34 mouse cellular contexts compared by ENCODE assay signal in genomic region chr3:108321671-108322070, GRCm38 (mm10). TPM values are rescaled to one million over a fixed set of nuclear protein-coding genes. Genes with fewer than 3 reads are reported as not detected.
DNase-seq lines count a peak whose midpoint lies in the region; ATAC-seq and TF ChIP-seq lines count a peak whose summit lies in the region.
"Had no signal": no experiment of that assay in that cellular context is flagged by ENCODE, and none has a peak within 500 bp of the region (broad histone marks: within the 10 kb centered on the region; RNA-seq: fewer than 3 reads in every experiment).

No protein-coding gene starts in this region.

- H3K4me2 ChIP-seq in embryonic facial prominence, embryonic 14.5 days (ENCODE audit: low read depth, low read length) = no peak overlapping the region
- H3K4me2 ChIP-seq: embryonic facial prominence, embryonic 15.5 days; heart, embryonic 15.5 days; limb, embryonic 15.5 days had no signal

- WGBS in embryonic facial prominence, embryonic 14.5 days = 74% methylated on average over 4 of the region's 4 CpGs
- 81% methylated on average over 4 of the region's 4 CpGs for WGBS in embryonic facial prominence, embryonic 10.5 days

- no peak for TF ChIP-seq CTCF in layer of hippocampus, adult 2 months (conservative IDR thresholded peaks at IDR 0.05)

- no peak for ATAC-seq in embryonic facial prominence, embryonic 14.5 days (ENCODE audit: low read depth)
- 0 out of 2 replicates have a peak, but pooled peaks have one; percentile 35 for ATAC-seq in megakaryocyte-erythroid progenitor cell, adult 5-6 weeks (replicated peaks; ENCODE audit: low FRiP score, low TSS enrichment, poor library complexity, severe bottlenecking)
- ATAC-seq: activated CD4-positive, CD25-positive, alpha-beta regulatory T cell, adult 4 months; CD4-positive, CD25-positive, alpha-beta regulatory T cell, adult 4 months; forebrain, embryonic 14.5 days; intestine, embryonic 16.5 days; midbrain, embryonic 16.5 days had no signal

- H3K27me3 ChIP-seq in embryonic facial prominence, embryonic 14.5 days (replicated peaks; ENCODE audit: control insufficient read depth, insufficient read depth, low read length) = no peaks in the 10 kb centered on the region
- H3K27me3 ChIP-seq in embryonic facial prominence, embryonic 10.5 days (replicated peaks; ENCODE audit: low read depth, poor library complexity, severe bottlenecking) = no peaks in the 10 kb centered on the region
- H3K27me3 ChIP-seq: embryonic facial prominence, embryonic 15.5 days; heart, embryonic 15.5 days; limb, embryonic 15.5 days had no signal

- no peak overlapping the region for H3K9ac ChIP-seq in embryonic facial prominence, embryonic 14.5 days (ENCODE audit: low read depth, low read length)
- H3K9ac ChIP-seq: embryonic facial prominence, embryonic 15.5 days; heart, embryonic 15.5 days; limb, embryonic 15.5 days had no signal

- DNase-seq in embryonic facial prominence, embryonic 14.5 days (ENCODE audit: low spot score) = peak; percentile 25
- DNase-seq in embryonic facial prominence, embryonic 10.5 days (ENCODE audit: low spot score) = no peak
- no peak for DNase-seq in layer of hippocampus, adult 2 months (ENCODE audit: low spot score in 2 of 2)
- no peak for DNase-seq in layer of hippocampus, postnatal 10 days (ENCODE audit: low spot score in 2 of 2)
- peak; percentile 10 for DNase-seq in MN1 (ENCODE audit: low spot score)
- no peak for DNase-seq in B cell, adult 2 months
- DNase-seq: adrenal gland, adult 2 months; kidney, adult 8-10 months; kidney, postnatal 4 days; right cerebral cortex, adult 18-20 months; spleen, adult 18-20 months; thymus, adult 2 months; thymus, postnatal 36 days had no signal

- H3K4me3 ChIP-seq in embryonic facial prominence, embryonic 14.5 days (ENCODE audit: low read depth, low read length) = no peak overlapping the region
- no peak overlapping the region for H3K4me3 ChIP-seq in embryonic facial prominence, embryonic 10.5 days
- H3K4me3 ChIP-seq in layer of hippocampus, adult 2 months = no peak overlapping the region
- H3K4me3 ChIP-seq: embryonic facial prominence, embryonic 15.5 days; heart, embryonic 15.5 days; limb, embryonic 10.5 days; limb, embryonic 15.5 days; midbrain, embryonic 10.5 days had no signal

- peaks cover 12% of the 10 kb centered on the region; the same call in 1 of the 2 replicates for H3K4me1 ChIP-seq in embryonic facial prominence, embryonic 14.5 days (ENCODE audit: control insufficient read depth, insufficient read depth, low read length)
- H3K4me1 ChIP-seq in embryonic facial prominence, embryonic 10.5 days = peaks cover 25% of the 10 kb centered on the region
- H3K4me1 ChIP-seq: midbrain, embryonic 10.5 days had no signal

- H3K9me3 ChIP-seq in embryonic facial prominence, embryonic 14.5 days (ENCODE audit: control insufficient read depth, low read length) = no peaks in the 10 kb centered on the region
- no peaks in the 10 kb centered on the region for H3K9me3 ChIP-seq in embryonic facial prominence, embryonic 10.5 days
- H3K9me3 ChIP-seq: embryonic facial prominence, embryonic 15.5 days; heart, embryonic 15.5 days; limb, embryonic 10.5 days; limb, embryonic 15.5 days; midbrain, embryonic 10.5 days had no signal

- H3K27ac ChIP-seq in embryonic facial prominence, embryonic 14.5 days (replicated peaks; ENCODE audit: low read depth, low read length) = no peak overlapping the region
- H3K27ac ChIP-seq in embryonic facial prominence, embryonic 10.5 days (replicated peaks) = no peak overlapping the region
- peak overlapping the region; percentile 43 for H3K27ac ChIP-seq in layer of hippocampus, adult 2 months
- H3K27ac ChIP-seq: embryonic facial prominence, embryonic 15.5 days; heart, embryonic 15.5 days; kidney, postnatal 0 days; limb, embryonic 10.5 days; limb, embryonic 15.5 days; macrophage; midbrain, embryonic 10.5 days had no signal

- H3K36me3 ChIP-seq in embryonic facial prominence, embryonic 14.5 days (ENCODE audit: control insufficient read depth, insufficient read depth, low read length) = 0 out of 2 replicates have a peak, but pooled peaks cover 5% of the 10 kb centered on the region
- peaks cover 19% of the 10 kb centered on the region for H3K36me3 ChIP-seq in embryonic facial prominence, embryonic 10.5 days (replicated peaks)
- H3K36me3 ChIP-seq: embryonic facial prominence, embryonic 15.5 days; limb, embryonic 15.5 days had no signal

RNA-seq across cellular contexts. Expression of gene Sort1, which starts 37.8 kb away (rescaled TPM):
- polyA plus RNA-seq in embryonic facial prominence, embryonic 14.5 days (2014; fragmentation: Nextera tagmentation; extraction: Ambion mirVana) = 16.5 and 18.0 TPM in 2 replicates
- polyA plus RNA-seq in embryonic facial prominence, embryonic 10.5 days (2016; fragmentation: Nextera tagmentation; extraction: Ambion mirVana) = 12.9 and 15.5 TPM in 2 replicates
- 100 to 1,000 TPM; 360 to 361 TPM for total RNA-seq in layer of hippocampus, adult 2 months (2021)
- 100 to 1,000 TPM; 181 to 182 TPM for total RNA-seq in layer of hippocampus, postnatal 10 days (2021)
- 4.5 and 7.6 TPM in 2 replicates for total RNA-seq in megakaryocyte-erythroid progenitor cell, adult 5-6 weeks (2014; fragmentation: Nextera tagmentation)
- 5.8 and 7.7 TPM in 2 replicates for total RNA-seq in megakaryocyte-erythroid progenitor cell, adult 5-6 weeks (2017)

RNA-seq across cellular contexts. Expression of gene Mybphl, which starts 43.0 kb away (rescaled TPM):
- not detected in 2 replicates for polyA plus RNA-seq in embryonic facial prominence, embryonic 14.5 days (2014; fragmentation: Nextera tagmentation; extraction: Ambion mirVana)
- polyA plus RNA-seq in embryonic facial prominence, embryonic 10.5 days (2016; fragmentation: Nextera tagmentation; extraction: Ambion mirVana) = 0.22 TPM in 1 of 2 replicates, not detected in the other
- total RNA-seq in layer of hippocampus, adult 2 months (2021) = 1 to 10 TPM in 1 of 2 experiments, under 1 TPM in 1; 0.83 to 1.5 TPM
- under 1 TPM in 1 of 2 experiments, not detected in 1; 0.36 TPM for total RNA-seq in layer of hippocampus, postnatal 10 days (2021)
- total RNA-seq in megakaryocyte-erythroid progenitor cell, adult 5-6 weeks (2014; fragmentation: Nextera tagmentation) = not detected in 2 replicates
- not detected in 2 replicates for total RNA-seq in megakaryocyte-erythroid progenitor cell, adult 5-6 weeks (2017)
- total RNA-seq: adrenal gland, adult 2 months; adrenal gland, postnatal 36 days; gastrocnemius, adult 8-10 months; left cerebral cortex, postnatal 10 days; neutrophil, adult 5-6 weeks had no signal
- polyA plus RNA-seq: activated CD4-positive, CD25-positive, alpha-beta regulatory T cell, adult 4 months; adrenal gland, adult 2 months; CD4-positive, CD25-positive, alpha-beta regulatory T cell, adult 4 months; cerebellum, adult 2 months; forebrain, embryonic 14.5 days; gonadal fat pad, adult 2 months; hindbrain, embryonic 11.5 days; intestine, embryonic 16.5 days; kidney, postnatal 0 days; limb, embryonic 15.5 days; macrophage; midbrain, embryonic 16.5 days; stomach, embryonic 16.5 days had no signal

Comparison
In these comparisons a context has a peak if more than half of its experiments do, and no peak if none do; other contexts are left out.
1. DNase-seq: peak in embryonic facial prominence, embryonic 14.5 days (single experiment) and MN1 (single experiment); none in embryonic facial prominence, embryonic 10.5 days (single experiment), layer of hippocampus, adult 2 months (0 of 2), layer of hippocampus, postnatal 10 days (0 of 2) and B cell, adult 2 months (0 of 2).
2. RNA of gene Sort1, which starts 37.8 kb away (total RNA-seq): 360 to 361 TPM in layer of hippocampus, adult 2 months and 181 to 182 TPM in layer of hippocampus, postnatal 10 days; 4.5 to 7.7 TPM in megakaryocyte-erythroid progenitor cell, adult 5-6 weeks; every median in the first group is over 10 times any median in the second.